Mouse (Mus musculus): ENCODE measurements around the gene Pdgfra. TPM values are rescaled to one million over a fixed set of nuclear protein-coding genes. Genes with fewer than 3 reads are reported as not detected.

Gene Pdgfra
- polyA plus RNA-seq, 1 experiment from 2014 or later = 24.0 TPM

- Histone ChIP-seq H3K4me1 (replicated peaks; ENCODE audit: control insufficient read depth, insufficient read depth, low read length) (no peaks in the 10 kb centered on the region), H3K27ac (ENCODE audit: low read depth, low read length) (no peak overlapping the region), H3K4me3 (ENCODE audit: low read depth, low read length) (no peak overlapping the region), H3K9me3 (ENCODE audit: control insufficient read depth, low read length) (no peaks in the 10 kb centered on the region), H3K9ac (ENCODE audit: low read length) (no peak overlapping the region; the same call in 1 of the 2 replicates), H3K4me2 (ENCODE audit: low read depth, low read length, severe bottlenecking) (no peak overlapping the region), H3K27me3 (ENCODE audit: control insufficient read depth, insufficient read depth, low read length) (no peaks in the 10 kb centered on the region), H3K36me3 (ENCODE audit: control insufficient read depth, insufficient read depth, low read length) (no peaks in the 10 kb centered on the region)
- DNase-seq (ENCODE audit: low spot score) = no peak
- 78% methylated on average over 25 of the region's 25 CpGs for WGBS
- ATAC-seq (replicated peaks; ENCODE audit: low FRiP score) = no peak; the same call in 1 of the 2 replicates
These were observed 95.1 kb downstream of the Pdgfra start for GRCm38 (mm10) chr5:75247070-75247740.

Small RNAs within 50 kb of the gene (microRNA-seq; reads per million reads assigned to microRNA genes)
- gene Mir7025 (ENCODE audit: insufficient number of aligned reads) = not detected

Other genes starting within 250 kb of the Pdgfra start
- gene Chic2, start 107.5 kb upstream of the Pdgfra start, polyA plus RNA-seq (2014; fragmentation: Nextera tagmentation; extraction: Ambion mirVana) = 42.3 and 53.9 TPM in 2 replicates
- 20.1 and 23.1 TPM in 2 replicates for gene Gsx2, start 76.7 kb upstream of the Pdgfra start, polyA plus RNA-seq (2014; fragmentation: Nextera tagmentation; extraction: Ambion mirVana)

All from forebrain, embryonic 11.5 days (tissue).